Mouse (Mus musculus): Measurements from ENCODE around the gene Ggcx. TPM values are rescaled to one million over a fixed set of nuclear protein-coding genes. Genes with fewer than 3 reads are reported as not detected.
"Not testable (repeated sequence)": the region's sequence is repeated elsewhere in the genome, so short reads cannot be mapped to it uniquely, and the experiment has no call there.

Ggcx gene
- polyA plus RNA-seq, 1 experiment from 2014 or later, result 25.9 TPM

- no peaks in the 10 kb centered on the region for H3K27me3 ChIP-seq (ENCODE audit: low read depth, poor library complexity, severe bottlenecking)
- peak; percentile 96 for DNase-seq (ENCODE audit: low spot score)
Measured at GRCm38 (mm10) chr6:72439355-72440185, 25.5 kb downstream of the Ggcx start, which contains the start of gene Mat2a. Mat2a (minus strand) TSS chr6:72439558.

DNA sequence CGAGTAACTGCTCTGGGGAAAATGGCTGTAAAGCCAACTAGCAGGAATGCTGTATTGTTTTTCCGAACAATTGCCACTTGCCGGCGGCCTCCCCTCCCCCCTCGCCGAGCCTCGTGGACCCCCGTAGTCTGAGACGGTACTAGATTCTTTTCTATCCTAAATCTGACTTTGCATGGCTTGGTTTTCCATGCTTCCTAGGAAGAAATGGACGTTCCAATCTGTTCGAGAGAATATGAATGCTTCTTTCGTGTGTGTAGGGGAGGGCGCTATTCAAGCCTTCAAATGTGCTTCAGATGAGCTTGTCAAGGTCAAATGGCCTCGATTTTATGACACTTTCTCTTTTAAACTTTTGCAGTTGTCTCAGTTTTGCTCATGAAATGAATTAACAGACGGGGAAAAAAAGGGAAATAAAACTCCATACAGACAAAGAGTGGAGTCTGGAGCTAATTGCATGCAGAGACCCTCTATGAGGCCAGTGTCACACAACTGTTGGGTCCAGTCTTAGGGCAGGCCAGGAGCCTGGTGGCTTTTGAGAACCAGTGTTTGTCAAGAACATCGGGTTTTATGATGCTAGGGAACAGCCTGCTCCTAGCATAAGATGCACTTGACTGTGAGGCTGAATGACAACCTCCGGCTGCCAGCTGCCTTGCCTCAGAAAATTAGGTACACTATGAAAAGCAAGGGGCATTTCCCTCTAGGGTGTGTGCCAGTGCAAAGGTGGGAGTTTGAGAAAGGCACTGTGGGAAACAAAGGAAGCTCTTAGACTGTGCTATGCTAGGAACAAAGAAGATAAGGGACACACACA, 26.3 kb downstream of the Ggcx start:
- no peaks in the 10 kb centered on the region for H3K9me3 ChIP-seq (replicated peaks)
- no peaks in the 10 kb centered on the region for H3K27me3 ChIP-seq (ENCODE audit: low read depth, poor library complexity, severe bottlenecking)
- WGBS, result 14% methylated on average over 17 of the region's 17 CpGs
- H3K4me1 ChIP-seq, result peaks cover 34% of the 10 kb centered on the region
- peaks cover 29% of the 10 kb centered on the region for H3K36me3 ChIP-seq
- H3K4me3 ChIP-seq, result peak overlapping the region; percentile 86
- H3K27ac ChIP-seq, result peak overlapping the region; percentile 99
- peak; percentile 40 for DNase-seq (ENCODE audit: low spot score)

More at GRCm38 (mm10) chr6:72439355-72440185, 25.5 kb downstream of the Ggcx start, which contains the start of gene Mat2a:
- peak within 1 kb of the TSS; percentile 99 for H3K27ac ChIP-seq
- WGBS, result under 1% methylated on average over 75 of the region's 77 CpGs
- peaks cover 34% of the 10 kb centered on the region for H3K4me1 ChIP-seq
- H3K4me3 ChIP-seq, result peak within 1 kb of the TSS; percentile 86
- peaks cover 37% of the 10 kb centered on the region for H3K36me3 ChIP-seq
- H3K9me3 ChIP-seq (replicated peaks), result no peaks in the 10 kb centered on the region

DNA sequence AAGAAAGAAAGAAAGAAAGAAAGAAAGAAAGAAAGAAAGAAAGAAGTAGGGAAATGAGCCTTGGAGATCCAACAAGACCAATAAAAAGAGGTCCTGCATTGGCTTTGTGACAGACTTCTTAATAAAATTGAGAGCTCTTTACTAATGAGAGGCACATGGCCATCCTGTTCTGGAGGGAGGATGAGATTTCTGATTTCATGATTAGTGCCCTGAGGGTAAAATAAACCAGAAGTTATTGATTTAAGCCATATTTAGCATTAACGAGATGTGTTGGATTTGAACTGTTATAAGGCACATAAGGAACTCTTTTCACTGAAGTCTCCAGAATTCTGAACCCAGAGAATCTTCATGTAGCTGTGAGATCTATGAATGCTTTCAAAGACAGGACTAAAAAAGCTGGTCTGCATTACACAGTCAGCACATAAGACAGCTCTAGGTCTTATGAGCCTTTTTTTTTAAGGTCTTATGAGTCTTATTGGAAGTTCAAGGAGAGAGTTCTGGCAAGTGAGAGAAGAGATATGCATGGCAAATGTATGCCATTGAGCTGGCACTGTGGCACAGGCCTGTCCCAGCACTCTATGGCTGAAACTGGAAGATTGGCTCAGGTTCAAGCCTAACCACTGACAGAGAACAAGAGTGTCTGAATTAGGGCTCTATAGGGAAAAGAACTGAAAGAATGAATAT, 29.0 kb downstream of the Ggcx start:
- H3K27ac ChIP-seq, result no peak overlapping the region
- no peak overlapping the region for H3K4me3 ChIP-seq
- peaks cover 18% of the 10 kb centered on the region for H3K4me1 ChIP-seq
- DNase-seq (ENCODE audit: low spot score), result no peak
- 65% methylated on average over 1 of the region's 1 CpGs for WGBS
- H3K27me3 ChIP-seq (ENCODE audit: low read depth, poor library complexity, severe bottlenecking), result no peaks in the 10 kb centered on the region
- peaks cover 2% of the 10 kb centered on the region for H3K36me3 ChIP-seq
- H3K9me3 ChIP-seq (replicated peaks), result no peaks in the 10 kb centered on the region

- peaks cover 14% of the 10 kb centered on the region for H3K4me1 ChIP-seq
- no peaks in the 10 kb centered on the region for H3K36me3 ChIP-seq
- no peaks in the 10 kb centered on the region for H3K27me3 ChIP-seq (ENCODE audit: low read depth, poor library complexity, severe bottlenecking)
- H3K27ac ChIP-seq, result no peak overlapping the region
- H3K9me3 ChIP-seq (replicated peaks), result no peaks in the 10 kb centered on the region
- H3K4me3 ChIP-seq, result no peak overlapping the region
- DNase-seq (ENCODE audit: low spot score), result no peak
Measured at GRCm38 (mm10) chr6:72445011-72445410, 30.9 kb downstream of the Ggcx start.

- WGBS, result 88% methylated on average over 2 of the region's 2 CpGs
- Histone ChIP-seq H3K27ac (no peak overlapping the region), H3K9me3 (replicated peaks) (no peaks in the 10 kb centered on the region), H3K36me3 (no peaks in the 10 kb centered on the region), H3K4me1 (0 out of 2 replicates have a peak, but pooled peaks cover 3% of the 10 kb centered on the region), H3K27me3 (ENCODE audit: low read depth, poor library complexity, severe bottlenecking) (no peaks in the 10 kb centered on the region), H3K4me3 (no peak overlapping the region)
- no peak for DNase-seq (ENCODE audit: low spot score)
Measured at GRCm38 (mm10) chr6:72447487-72447886, 33.4 kb downstream of the Ggcx start.

DNA sequence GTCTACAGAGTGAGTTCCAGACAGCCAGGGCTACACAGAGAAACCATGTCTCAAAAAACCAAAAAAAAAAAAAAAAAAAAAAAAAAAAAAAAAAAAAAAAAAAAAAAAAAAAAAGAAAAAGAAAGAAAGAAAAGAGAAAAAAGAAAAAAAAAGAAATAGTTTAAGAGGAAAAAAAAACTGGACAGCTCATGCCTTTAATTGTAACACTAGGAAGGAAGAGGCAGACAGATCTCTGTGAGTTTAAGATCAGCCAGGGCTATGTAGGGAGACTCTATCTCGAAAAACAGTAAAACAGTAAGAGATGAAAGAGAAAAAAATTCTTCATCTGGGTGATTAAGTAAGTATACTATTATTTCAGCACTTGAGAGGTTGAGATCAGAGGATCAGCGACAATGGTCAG, 37.7 kb downstream of the Ggcx start:
- not testable (repeated sequence) for H3K27me3 ChIP-seq (ENCODE audit: low read depth, poor library complexity, severe bottlenecking); DNase-seq (ENCODE audit: low spot score); H3K27ac ChIP-seq; H3K9me3 ChIP-seq (replicated peaks); H3K36me3 ChIP-seq; H3K4me1 ChIP-seq; H3K4me3 ChIP-seq
- 77% methylated on average over 2 of the region's 2 CpGs for WGBS

DNA sequence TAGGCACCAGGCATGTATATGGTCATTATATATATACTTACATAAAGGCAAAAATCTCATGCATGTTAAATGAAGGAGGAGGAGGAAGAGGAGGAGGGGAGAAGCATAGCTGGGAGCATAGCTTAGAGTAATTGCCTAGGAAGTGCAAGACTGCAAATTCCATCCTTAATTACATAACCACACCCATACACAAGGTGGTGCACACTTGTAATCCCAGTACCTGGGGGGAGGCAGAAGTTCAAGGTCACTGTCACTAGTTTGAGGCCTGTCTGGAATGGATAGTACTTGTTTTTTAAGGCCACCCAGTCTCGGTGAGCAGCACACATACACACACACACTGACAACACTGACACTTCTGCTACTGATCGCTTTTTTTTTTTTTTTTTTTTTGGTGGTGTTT, 38.2 kb downstream of the Ggcx start:
- Histone ChIP-seq H3K36me3 (no peaks in the 10 kb centered on the region), H3K27me3 (ENCODE audit: low read depth, poor library complexity, severe bottlenecking) (no peaks in the 10 kb centered on the region), H3K4me3 (no peak overlapping the region), H3K4me1 (no peaks in the 10 kb centered on the region), H3K9me3 (replicated peaks) (no peaks in the 10 kb centered on the region), H3K27ac (no peak overlapping the region)
- DNase-seq (ENCODE audit: low spot score), result no peak
- WGBS, result 77% methylated on average over 2 of the region's 2 CpGs

DNA sequence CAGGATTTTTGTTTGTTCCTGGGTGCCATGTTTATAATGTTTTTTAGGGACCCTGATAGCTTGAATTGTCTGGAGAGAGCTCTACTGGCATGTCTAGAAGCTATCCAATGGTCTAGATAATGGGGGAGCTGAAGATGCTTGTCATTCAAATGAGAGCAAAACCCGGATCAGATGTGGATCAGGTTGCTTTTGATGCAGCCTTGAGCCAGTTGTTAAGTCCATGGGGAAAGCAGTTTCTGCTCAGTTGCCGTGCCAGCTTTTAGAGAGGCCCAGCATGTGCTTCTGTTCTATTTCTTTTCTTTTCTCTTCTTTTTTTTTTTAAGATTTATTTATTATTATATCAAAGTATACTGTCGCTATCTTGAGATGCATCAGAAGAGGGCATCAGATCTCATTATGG, 39.5 kb downstream of the Ggcx start:
- H3K36me3 ChIP-seq, result no peaks in the 10 kb centered on the region
- no peaks in the 10 kb centered on the region for H3K4me1 ChIP-seq
- no peaks in the 10 kb centered on the region for H3K27me3 ChIP-seq (ENCODE audit: low read depth, poor library complexity, severe bottlenecking)
- no peak overlapping the region for H3K4me3 ChIP-seq
- H3K27ac ChIP-seq, result no peak overlapping the region
- WGBS, result 83% methylated on average over 3 of the region's 3 CpGs
- no peaks in the 10 kb centered on the region for H3K9me3 ChIP-seq (replicated peaks)
- DNase-seq (ENCODE audit: low spot score), result no peak

DNA sequence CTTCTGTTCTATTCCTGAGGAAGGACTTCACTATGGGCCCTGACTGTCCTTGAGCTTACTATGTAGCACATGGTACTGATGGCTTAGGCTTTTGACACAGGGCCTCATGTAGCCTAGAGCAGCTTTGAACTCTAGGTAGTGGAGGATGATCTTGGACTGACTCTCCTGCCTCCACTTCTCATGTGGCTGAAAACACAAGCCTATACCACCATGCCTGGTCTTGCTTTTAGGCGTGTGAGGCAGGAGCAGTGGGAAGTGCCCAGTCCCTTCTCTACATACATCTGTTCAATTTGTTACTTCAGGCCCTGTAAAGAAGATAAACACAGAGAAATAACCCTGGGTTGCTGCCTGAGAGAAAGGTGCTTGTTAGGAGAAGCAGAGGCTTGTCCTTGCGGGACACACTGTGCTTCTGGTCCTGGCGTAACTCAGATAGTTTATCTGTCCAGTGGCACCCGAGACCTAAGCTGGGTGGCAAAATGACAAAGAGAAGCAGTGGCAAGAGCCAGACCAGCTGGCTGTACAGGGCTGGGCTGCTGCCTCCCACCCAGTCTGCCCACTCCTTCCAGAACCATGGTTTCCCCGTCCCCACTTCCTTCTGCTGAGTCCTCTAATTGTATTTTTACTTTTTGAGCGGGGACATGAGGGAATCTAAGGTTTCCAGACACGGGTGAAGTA, 40.1 kb downstream of the Ggcx start:
- Histone ChIP-seq H3K27ac (no peak overlapping the region), H3K4me3 (no peak overlapping the region), H3K36me3 (no peaks in the 10 kb centered on the region), H3K27me3 (ENCODE audit: low read depth, poor library complexity, severe bottlenecking) (no peaks in the 10 kb centered on the region), H3K9me3 (replicated peaks) (no peaks in the 10 kb centered on the region), H3K4me1 (no peaks in the 10 kb centered on the region)
- WGBS, result 82% methylated on average over 7 of the region's 7 CpGs
- no peak for DNase-seq (ENCODE audit: low spot score)

DNA sequence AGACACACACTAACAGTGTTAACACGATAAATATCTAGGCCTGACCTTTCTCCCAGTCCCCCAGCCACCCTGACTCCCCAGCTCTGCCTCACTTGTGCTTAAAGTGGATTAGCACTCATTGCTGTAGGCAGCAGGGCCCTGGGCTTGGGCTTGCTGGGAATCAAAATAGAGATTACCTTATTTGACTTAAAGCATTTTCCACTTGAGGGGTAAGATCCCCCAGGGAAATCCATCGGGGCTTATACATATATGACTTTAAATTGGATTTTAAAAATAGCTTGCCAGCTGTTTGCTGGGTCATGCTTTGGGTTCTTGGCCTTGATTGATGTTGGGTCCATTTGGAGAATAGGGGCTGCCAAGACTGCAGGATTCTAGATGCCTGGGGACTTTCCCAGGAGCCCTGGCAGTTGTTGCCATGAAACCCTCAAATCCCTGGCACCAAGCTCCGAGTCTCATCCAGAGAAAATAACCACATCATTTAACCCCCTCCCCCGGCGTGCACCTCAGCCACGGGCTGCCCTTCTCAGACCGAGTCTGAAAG, 40.8 kb downstream of the Ggcx start:
- Histone ChIP-seq H3K4me3 (no peak overlapping the region), H3K27me3 (ENCODE audit: low read depth, poor library complexity, severe bottlenecking) (no peaks in the 10 kb centered on the region), H3K27ac (no peak overlapping the region), H3K4me1 (no peaks in the 10 kb centered on the region), H3K36me3 (no peaks in the 10 kb centered on the region), H3K9me3 (replicated peaks) (no peaks in the 10 kb centered on the region)
- DNase-seq (ENCODE audit: low spot score), result no peak
- WGBS, result 85% methylated on average over 7 of the region's 7 CpGs

DNA sequence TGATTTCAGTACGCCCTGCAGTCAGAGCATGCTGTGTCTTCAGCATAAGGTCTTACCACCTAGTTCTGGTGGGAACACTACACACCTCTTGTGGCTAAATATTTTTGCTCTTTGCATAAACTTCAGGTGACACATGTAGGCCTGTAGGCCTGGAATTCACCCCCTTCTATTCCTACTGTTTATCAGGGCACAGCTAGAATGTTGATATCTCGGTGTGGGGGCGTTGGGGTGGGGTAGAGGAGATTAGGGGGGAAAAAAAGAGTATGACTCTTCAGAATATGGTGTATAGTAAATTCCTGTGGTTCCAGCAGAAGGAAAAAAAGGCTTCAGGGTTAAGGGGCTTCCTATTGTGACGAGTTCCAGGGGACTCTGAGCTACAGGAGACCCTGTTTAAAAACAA, 42.5 kb downstream of the Ggcx start:
- Histone ChIP-seq H3K4me3 (no peak overlapping the region), H3K27ac (no peak overlapping the region), H3K4me1 (peaks cover 7% of the 10 kb centered on the region; the same call in 1 of the 2 replicates), H3K27me3 (ENCODE audit: low read depth, poor library complexity, severe bottlenecking) (no peaks in the 10 kb centered on the region), H3K36me3 (no peaks in the 10 kb centered on the region), H3K9me3 (replicated peaks) (no peaks in the 10 kb centered on the region)
- WGBS, result 88% methylated on average over 4 of the region's 4 CpGs
- no peak for DNase-seq (ENCODE audit: low spot score)

DNA sequence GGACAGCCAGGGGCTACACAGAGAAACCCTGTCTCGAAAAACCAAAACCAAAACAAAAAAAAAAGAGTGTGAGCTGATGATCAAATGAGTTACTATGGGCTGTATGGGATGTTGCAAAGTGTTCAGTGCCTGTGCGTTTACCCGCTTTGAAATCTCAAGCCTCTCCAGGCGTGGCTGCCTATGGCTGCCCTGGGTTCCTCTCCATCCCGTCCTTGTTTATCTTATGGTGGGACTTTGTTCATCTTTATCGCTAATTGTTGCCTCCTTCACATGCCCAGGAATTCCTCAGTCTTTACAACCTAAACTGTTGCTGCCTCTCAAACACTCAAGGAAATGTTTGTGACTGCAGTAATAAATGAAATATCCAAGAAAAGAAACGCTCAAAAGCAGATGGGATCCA, 44.3 kb downstream of the Ggcx start:
- H3K27ac ChIP-seq, result no peak overlapping the region
- peaks cover 7% of the 10 kb centered on the region; the same call in 1 of the 2 replicates for H3K4me1 ChIP-seq
- DNase-seq (ENCODE audit: low spot score), result no peak
- WGBS, result 71% methylated on average over 7 of the region's 7 CpGs
- no peaks in the 10 kb centered on the region for H3K9me3 ChIP-seq (replicated peaks)
- H3K36me3 ChIP-seq, result no peaks in the 10 kb centered on the region
- H3K27me3 ChIP-seq (ENCODE audit: low read depth, poor library complexity, severe bottlenecking), result no peaks in the 10 kb centered on the region
- H3K4me3 ChIP-seq, result no peak overlapping the region

Measured in limb, embryonic 10.5 days (tissue).